Mouse (Mus musculus) testis, adult 2 months (tissue): ENCODE measurements around the gene Btbd16. TPM values are rescaled to one million over a fixed set of nuclear protein-coding genes. Genes with fewer than 3 reads are reported as not detected.

Experiments
- H3K27ac ChIP-seq: fragments of 200-500 bp; 2 replicates; pipeline ENCODE4 v1.5.1; 2012; ENCODE audit warnings: low read depth, low read length; ENCODE audit not compliant: control insufficient read depth, insufficient read depth
- H3K27me3 ChIP-seq: fragments of 200-500 bp; 2 replicates; pipeline ENCODE4 v1.6.1; 2012; ENCODE audit warnings: mild to moderate bottlenecking, low read length, moderate library complexity; ENCODE audit not compliant: control insufficient read depth, insufficient read depth
- H3K36me3 ChIP-seq: fragments of 200-500 bp; 2 replicates; pipeline ENCODE4 v1.6.1; 2012; ENCODE audit warnings: mild to moderate bottlenecking, low read length; ENCODE audit not compliant: control insufficient read depth, insufficient read depth
- H3K4me1 ChIP-seq: fragments of 200-500 bp; 2 replicates; pipeline ENCODE4 v1.6.1; 2012; ENCODE audit warnings: low read length; ENCODE audit not compliant: control insufficient read depth, insufficient read depth
- H3K4me3 ChIP-seq: fragments of 200-500 bp; 2 replicates; pipeline ENCODE4 v1.5.1; 2012; ENCODE audit warnings: low read depth, mild to moderate bottlenecking, low read length, moderate library complexity, mixed read lengths; ENCODE audit not compliant: control insufficient read depth
- CTCF ChIP-seq: fragments of 200-500 bp; IDR thresholded peaks from 2 replicates; pipeline ENCODE4 v1.5.1; 2012; ENCODE audit warnings: low read depth, mild to moderate bottlenecking, inconsistent platforms, low read length, moderate library complexity; ENCODE audit not compliant: control insufficient read depth, insufficient read depth, insufficient replicate concordance
- POLR2A ChIP-seq: fragments of 200-500 bp; IDR thresholded peaks from 2 replicates; pipeline ENCODE4 v1.6.1; 2012; ENCODE audit warnings: low read depth, mild to moderate bottlenecking, inconsistent platforms, low read length, moderate library complexity; ENCODE audit not compliant: control insufficient read depth
- polyA plus RNA-seq: library from polyadenylated mRNA; depleted of rRNA; stranded (reverse); fragments of >200 nt; gene quantifications from 2 replicates; pipeline ENCODE4 v1.2.3, GENCODE M21; 2012

Gene Btbd16
- polyA plus RNA-seq, 1 experiment, result 254 TPM

- TF ChIP-seq POLR2A (no peak), CTCF (no peak)
- Histone ChIP-seq H3K4me1 (no peaks in the 10 kb centered on the region), H3K36me3 (no peaks in the 10 kb centered on the region), H3K4me3 (no peak overlapping the region), H3K27ac (no peak overlapping the region), H3K27me3 (no peaks in the 10 kb centered on the region)
These were observed 39.6 kb upstream of the Btbd16 start for GRCm38 (mm10) chr7:130734195-130734787.

- Histone ChIP-seq H3K4me1 (no peaks in the 10 kb centered on the region), H3K36me3 (no peaks in the 10 kb centered on the region), H3K27ac (no peak overlapping the region), H3K4me3 (no peak overlapping the region), H3K27me3 (no peaks in the 10 kb centered on the region)
- no peak for TF ChIP-seq POLR2A
These were observed 32.8 kb upstream of the Btbd16 start for GRCm38 (mm10) chr7:130741099-130741498.

GRCm38 (mm10) chr7:130743239-130744025 is 30.4 kb upstream of the Btbd16 start:
- Histone ChIP-seq H3K27me3 (no peaks in the 10 kb centered on the region), H3K36me3 (no peaks in the 10 kb centered on the region), H3K4me1 (no peaks in the 10 kb centered on the region; the same call in 1 of the 2 replicates), H3K4me3 (no peak overlapping the region), H3K27ac (no peak overlapping the region)
- TF ChIP-seq POLR2A, result no peak
- no peak for TF ChIP-seq CTCF

- TF ChIP-seq CTCF, result peak; percentile 26; the same call in 1 of the 2 replicates
- no peak for TF ChIP-seq POLR2A
- Histone ChIP-seq H3K36me3 (no peaks in the 10 kb centered on the region), H3K27me3 (no peaks in the 10 kb centered on the region), H3K4me1 (peaks cover 6% of the 10 kb centered on the region), H3K27ac (0 out of 2 replicates have a peak overlapping the region, but pooled peaks have one; percentile 7), H3K4me3 (no peak overlapping the region)
These were observed 24.7 kb upstream of the Btbd16 start for GRCm38 (mm10) chr7:130749165-130749564.

- no peak overlapping the region for H3K4me3 ChIP-seq
- TF ChIP-seq CTCF, result no peak
- peaks cover 7% of the 10 kb centered on the region for H3K4me1 ChIP-seq
- no peaks in the 10 kb centered on the region for H3K27me3 ChIP-seq
- H3K27ac ChIP-seq, result peak overlapping the region; percentile 40; the same call in 1 of the 2 replicates
- H3K36me3 ChIP-seq, result no peaks in the 10 kb centered on the region
These were observed 22.9 kb upstream of the Btbd16 start for GRCm38 (mm10) chr7:130750752-130751490.

GRCm38 (mm10) chr7:130751678-130752077 is 22.2 kb upstream of the Btbd16 start:
- Histone ChIP-seq H3K27me3 (no peaks in the 10 kb centered on the region), H3K36me3 (no peaks in the 10 kb centered on the region), H3K27ac (no peak overlapping the region), H3K4me1 (peaks cover 7% of the 10 kb centered on the region), H3K4me3 (no peak overlapping the region)
- TF ChIP-seq CTCF, result no peak
- no peak for TF ChIP-seq POLR2A

GRCm38 (mm10) chr7:130754790-130755189 is 19.1 kb upstream of the Btbd16 start:
- H3K27ac ChIP-seq, result no peak overlapping the region
- TF ChIP-seq CTCF (peak; percentile 34; the same call in 1 of the 2 replicates), POLR2A (no peak)

More at GRCm38 (mm10) chr7:130754790-130755189, 19.1 kb upstream of the Btbd16 start:
- Histone ChIP-seq H3K4me1 (peaks cover 7% of the 10 kb centered on the region), H3K36me3 (no peaks in the 10 kb centered on the region), H3K4me3 (no peak overlapping the region), H3K27me3 (no peaks in the 10 kb centered on the region)
